Mouse (Mus musculus): ENCODE results near the gene Mroh3. TPM values are rescaled to one million over a fixed set of nuclear protein-coding genes. Genes with fewer than 3 reads are reported as not detected.
A peak's percentile ranks its signal among the peaks of the same experiment; 100 is the strongest.

Mroh3 gene
- polyA plus RNA-seq, 1 experiment from 2014 or later = 0.25 TPM

DNA sequence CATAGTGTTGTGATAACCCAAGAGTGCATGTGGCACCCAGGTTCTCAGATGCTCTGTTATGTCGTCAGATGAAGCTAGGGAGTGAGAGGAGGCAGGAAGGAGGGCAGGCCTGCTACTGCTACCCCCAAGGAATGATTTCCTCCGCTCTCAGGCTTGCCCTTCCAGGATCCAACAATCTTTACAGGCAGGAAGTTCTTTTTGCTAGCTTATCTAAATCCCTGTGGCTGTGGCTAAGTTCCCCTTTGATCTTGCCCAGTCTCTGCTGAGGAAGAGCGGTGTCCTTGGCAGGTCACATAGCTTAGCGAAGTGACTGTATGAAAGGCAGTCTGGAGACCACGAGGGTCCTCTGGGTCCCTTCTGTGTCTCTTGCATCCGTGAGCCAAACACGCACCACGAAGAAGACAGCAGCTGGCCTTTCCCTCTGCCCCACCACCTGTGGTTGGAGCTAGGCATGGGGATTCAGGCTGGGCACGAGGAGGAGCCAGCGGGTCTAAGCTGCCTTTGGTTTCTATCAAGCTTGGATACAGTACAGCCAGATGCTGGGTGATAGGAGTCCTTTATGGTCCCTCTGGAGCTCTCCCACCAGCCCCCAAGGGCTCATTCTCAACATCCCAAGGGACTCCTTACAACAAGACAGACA, 74.3 kb downstream of the Mroh3 start:
- WGBS = 22% methylated on average over 10 of the region's 10 CpGs
- Histone ChIP-seq H3K27ac (peak overlapping the region; percentile 81), H3K36me3 (no peaks in the 10 kb centered on the region), H3K9me3 (replicated peaks) (0 out of 2 replicates have a peak, but pooled peaks cover 1% of the 10 kb centered on the region), H3K4me1 (peaks cover 95% of the 10 kb centered on the region), H3K4me3 (peak overlapping the region; percentile 31), H3K27me3 (ENCODE audit: low read depth, poor library complexity, severe bottlenecking) (0 out of 2 replicates have a peak, but pooled peaks cover under 1% of the 10 kb centered on the region)
- DNase-seq (ENCODE audit: low spot score) = no peak

DNA sequence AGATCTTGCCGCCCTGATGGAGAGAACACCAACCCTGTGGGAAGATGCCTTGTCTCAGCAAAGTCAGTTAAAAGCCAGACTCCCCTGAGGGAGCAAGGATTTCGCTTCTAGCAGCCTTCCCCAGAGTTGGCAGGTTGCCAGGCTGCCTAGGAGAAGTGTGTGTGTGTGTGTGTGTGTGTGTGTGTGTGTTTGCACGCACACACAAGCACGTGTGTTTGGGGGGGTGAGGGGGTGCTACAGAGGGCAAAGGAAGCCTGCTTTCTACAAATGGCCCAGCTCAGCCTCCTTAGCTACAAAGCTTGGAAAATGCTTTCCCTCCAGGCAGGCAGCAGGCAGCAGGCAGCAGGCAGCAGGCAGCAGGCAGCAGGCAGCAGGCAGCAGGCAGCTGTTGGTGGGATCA, 75.1 kb downstream of the Mroh3 start:
- peak overlapping the region; percentile 31 for H3K4me3 ChIP-seq
- no peaks in the 10 kb centered on the region for H3K36me3 ChIP-seq
- peaks cover 8% of the 10 kb centered on the region; the same call in 1 of the 2 replicates for H3K27me3 ChIP-seq (ENCODE audit: low read depth, poor library complexity, severe bottlenecking)
- H3K9me3 ChIP-seq (replicated peaks) = 0 out of 2 replicates have a peak, but pooled peaks cover 1% of the 10 kb centered on the region
- WGBS = 18% methylated on average over 4 of the region's 4 CpGs
- H3K27ac ChIP-seq = peak overlapping the region; percentile 81
- H3K4me1 ChIP-seq = peaks cover 97% of the 10 kb centered on the region
- peak; percentile 73 for DNase-seq (ENCODE audit: low spot score)

DNA sequence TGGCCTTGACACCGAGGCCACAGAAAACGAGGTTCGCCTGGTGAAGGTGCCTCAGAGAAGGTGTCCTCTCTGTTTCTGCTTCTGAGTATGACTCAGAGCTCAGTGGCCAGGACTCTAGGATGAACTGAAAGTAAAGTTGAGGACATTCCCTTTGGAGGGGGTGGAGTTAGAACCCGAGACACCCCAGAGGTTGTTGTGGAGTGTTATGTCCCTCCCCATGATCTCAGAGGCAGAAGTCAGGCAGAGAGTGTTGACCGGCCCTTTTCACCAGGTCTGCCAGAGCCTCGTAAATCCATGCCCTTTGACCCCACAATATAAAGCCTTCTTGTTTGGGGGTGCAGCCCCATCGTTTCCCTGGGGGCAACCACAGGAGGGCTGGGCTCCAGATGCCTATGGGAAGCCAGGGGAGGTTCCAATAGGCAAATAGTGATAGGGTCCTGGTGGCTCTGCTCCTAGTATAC, 75.5 kb downstream of the Mroh3 start:
- 26% methylated on average over 7 of the region's 7 CpGs for WGBS
- H3K4me1 ChIP-seq = peaks cover 97% of the 10 kb centered on the region

DNA sequence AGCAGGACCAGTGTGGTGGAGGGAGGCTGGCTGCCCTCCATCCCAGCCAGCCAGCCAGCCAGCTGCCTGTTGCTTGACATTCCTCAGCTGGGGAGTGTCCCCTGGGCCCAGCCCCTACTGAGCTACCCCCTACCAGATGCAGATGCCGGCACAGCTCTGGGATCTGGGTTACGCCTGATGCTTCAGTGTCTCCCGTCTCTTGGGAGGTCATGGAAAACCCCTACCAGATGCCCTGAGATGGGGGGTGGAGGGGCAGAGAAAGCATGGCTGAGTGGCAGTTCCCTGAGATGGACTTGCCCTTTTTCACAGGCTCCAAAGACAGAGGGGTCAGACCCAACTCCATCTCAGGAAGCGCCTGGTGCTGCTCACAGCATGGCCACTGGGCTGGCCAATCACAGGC, 76.1 kb downstream of the Mroh3 start:
- DNase-seq (ENCODE audit: low spot score) = peak; percentile 49
- peak overlapping the region; percentile 31 for H3K4me3 ChIP-seq
- WGBS = 19% methylated on average over 4 of the region's 4 CpGs
- H3K4me1 ChIP-seq = peaks cover 99% of the 10 kb centered on the region
- peaks cover 10% of the 10 kb centered on the region; the same call in 1 of the 2 replicates for H3K27me3 ChIP-seq (ENCODE audit: low read depth, poor library complexity, severe bottlenecking)
- H3K9me3 ChIP-seq (replicated peaks) = 0 out of 2 replicates have a peak, but pooled peaks cover 1% of the 10 kb centered on the region
- no peaks in the 10 kb centered on the region for H3K36me3 ChIP-seq
- H3K27ac ChIP-seq = peak overlapping the region; percentile 81

More for the DNA sequence above, 75.5 kb downstream of the Mroh3 start:
- H3K36me3 ChIP-seq = no peaks in the 10 kb centered on the region
- peak overlapping the region; percentile 81 for H3K27ac ChIP-seq
- DNase-seq (ENCODE audit: low spot score) = peak; percentile 66
- H3K9me3 ChIP-seq (replicated peaks) = 0 out of 2 replicates have a peak, but pooled peaks cover 1% of the 10 kb centered on the region
- peaks cover 10% of the 10 kb centered on the region; the same call in 1 of the 2 replicates for H3K27me3 ChIP-seq (ENCODE audit: low read depth, poor library complexity, severe bottlenecking)
- peak overlapping the region; percentile 31 for H3K4me3 ChIP-seq

DNA sequence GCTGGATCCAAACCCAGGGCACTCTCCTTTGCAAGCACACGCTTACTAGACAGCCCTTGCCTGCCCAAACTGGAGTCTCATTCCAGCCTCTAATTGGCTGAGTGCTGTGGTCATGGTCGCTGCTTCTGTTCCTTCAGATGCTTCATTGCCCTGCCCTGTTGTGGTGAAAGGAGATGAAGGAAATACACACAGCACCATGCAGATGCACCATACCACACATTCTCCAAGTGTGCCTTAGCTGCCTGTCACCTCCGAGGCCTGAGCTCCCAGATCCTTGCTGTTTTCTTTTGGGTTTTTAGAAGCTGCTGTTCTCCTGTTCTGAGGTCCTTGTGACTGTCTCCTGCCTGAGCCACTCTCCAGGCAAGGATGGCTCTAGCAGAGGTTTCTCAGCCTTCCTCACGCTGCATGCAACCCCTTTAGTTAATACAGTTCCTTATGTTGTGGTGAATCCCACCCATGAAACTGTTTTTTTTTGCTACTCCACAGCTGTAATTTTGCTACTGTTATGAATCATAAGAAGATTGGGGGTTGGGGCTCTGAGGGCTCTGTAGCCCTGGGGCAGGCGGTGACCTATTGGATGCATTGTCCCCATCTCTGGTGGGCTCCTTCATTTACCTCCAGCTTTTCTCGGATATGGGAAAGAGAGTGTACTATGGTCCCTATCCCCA, 76.7 kb downstream of the Mroh3 start:
- Histone ChIP-seq H3K9me3 (replicated peaks) (0 out of 2 replicates have a peak, but pooled peaks cover 1% of the 10 kb centered on the region), H3K4me1 (peaks cover 100% of the 10 kb centered on the region), H3K4me3 (peak overlapping the region; percentile 31; the same call in 1 of the 2 replicates), H3K36me3 (no peaks in the 10 kb centered on the region), H3K27ac (peak overlapping the region; percentile 81; the same call in 1 of the 2 replicates), H3K27me3 (ENCODE audit: low read depth, poor library complexity, severe bottlenecking) (peaks cover 10% of the 10 kb centered on the region; the same call in 1 of the 2 replicates)
- DNase-seq (ENCODE audit: low spot score) = no peak
- 70% methylated on average over 6 of the region's 6 CpGs for WGBS

DNA sequence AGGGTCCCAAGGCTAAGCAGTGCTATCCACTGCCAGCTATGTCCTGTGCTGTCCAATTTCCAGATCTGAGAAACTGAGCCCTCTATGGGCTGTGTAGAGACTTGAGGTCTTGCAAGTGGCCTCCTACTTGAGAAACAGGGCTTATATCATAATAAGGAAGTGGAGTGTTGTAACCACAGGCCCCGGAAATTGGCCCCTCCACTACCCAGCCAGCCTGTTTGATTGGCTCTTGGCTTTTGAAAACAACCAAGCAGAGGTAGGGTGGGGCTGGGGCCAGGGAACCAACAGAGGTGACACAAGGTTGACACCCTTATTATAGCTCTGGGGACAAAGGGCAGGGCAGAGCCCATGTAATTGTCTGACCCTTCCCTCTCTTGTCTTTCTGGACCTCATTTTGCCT, 77.6 kb downstream of the Mroh3 start:
- H3K4me1 ChIP-seq = peaks cover 100% of the 10 kb centered on the region
- H3K36me3 ChIP-seq = no peaks in the 10 kb centered on the region
- no peak overlapping the region for H3K27ac ChIP-seq
- peaks cover 10% of the 10 kb centered on the region; the same call in 1 of the 2 replicates for H3K27me3 ChIP-seq (ENCODE audit: low read depth, poor library complexity, severe bottlenecking)
- WGBS = 49% methylated on average over 1 of the region's 1 CpGs
- no peak overlapping the region for H3K4me3 ChIP-seq
- 0 out of 2 replicates have a peak, but pooled peaks cover 1% of the 10 kb centered on the region for H3K9me3 ChIP-seq (replicated peaks)
- DNase-seq (ENCODE audit: low spot score) = no peak

DNA sequence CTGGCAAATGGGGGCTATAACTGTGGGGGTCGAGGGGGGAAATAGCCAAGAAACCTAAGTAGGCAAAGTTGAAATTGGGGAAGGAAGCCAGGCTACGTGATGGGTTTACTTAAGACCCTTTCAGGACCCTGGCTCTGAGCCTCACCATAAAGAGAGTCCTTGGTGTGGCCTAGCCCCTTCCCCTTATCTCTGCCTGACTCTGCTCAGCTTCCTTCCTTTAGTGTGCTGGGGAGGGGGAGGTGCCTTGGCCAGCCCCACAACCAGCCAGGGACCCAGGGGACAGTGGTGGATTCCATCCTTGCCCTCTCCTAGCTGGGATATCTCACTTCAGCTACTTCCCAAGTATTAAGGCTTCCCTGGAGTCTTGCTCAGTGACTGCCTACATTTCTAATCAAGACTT, 78.1 kb downstream of the Mroh3 start:
- peak overlapping the region; percentile 42; the same call in 1 of the 2 replicates for H3K27ac ChIP-seq
- WGBS = 46% methylated on average over 2 of the region's 2 CpGs

DNA sequence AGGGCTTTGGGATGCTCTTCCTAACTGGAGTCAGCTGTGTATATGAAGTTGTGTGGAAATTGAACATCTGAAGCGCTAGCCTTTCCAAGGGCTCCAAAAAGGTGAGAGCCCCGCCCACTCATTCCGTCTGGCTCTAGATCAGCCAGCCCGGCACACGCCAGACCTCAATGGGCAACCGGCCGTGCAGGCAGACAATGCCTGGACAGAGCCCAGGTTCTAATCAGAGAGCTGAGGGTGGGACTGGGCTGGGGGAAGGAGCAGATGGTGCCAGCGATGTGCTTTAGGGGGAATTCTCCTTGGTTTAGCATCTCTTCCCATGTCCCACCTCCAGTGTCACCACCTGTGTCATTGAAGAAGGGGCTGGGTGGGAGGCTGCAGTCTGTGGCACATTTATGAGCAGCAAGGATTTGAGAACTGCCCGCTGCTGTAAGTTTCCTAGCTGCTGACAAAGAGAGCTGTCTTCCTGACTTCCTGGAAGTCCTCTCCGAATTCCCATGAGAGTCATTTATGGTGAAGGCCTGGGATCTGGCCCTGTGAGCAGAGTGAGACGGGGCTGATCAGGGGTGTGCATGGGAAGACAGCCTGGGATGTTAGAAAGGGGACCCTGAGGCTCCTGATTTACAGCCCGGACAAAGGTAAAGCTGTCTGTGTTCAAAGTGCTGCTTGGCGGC, 78.9 kb downstream of the Mroh3 start:
- peak overlapping the region; percentile 42; the same call in 1 of the 2 replicates for H3K27ac ChIP-seq
- no peaks in the 10 kb centered on the region for H3K36me3 ChIP-seq
- peaks cover 100% of the 10 kb centered on the region for H3K4me1 ChIP-seq
- 36% methylated on average over 13 of the region's 13 CpGs for WGBS
- H3K4me3 ChIP-seq = peak overlapping the region; percentile 79
- DNase-seq (ENCODE audit: low spot score) = no peak
- peaks cover 10% of the 10 kb centered on the region; the same call in 1 of the 2 replicates for H3K27me3 ChIP-seq (ENCODE audit: low read depth, poor library complexity, severe bottlenecking)
- H3K9me3 ChIP-seq (replicated peaks) = 0 out of 2 replicates have a peak, but pooled peaks cover 1% of the 10 kb centered on the region

More for the DNA sequence above, 78.1 kb downstream of the Mroh3 start:
- 0 out of 2 replicates have a peak, but pooled peaks cover 1% of the 10 kb centered on the region for H3K9me3 ChIP-seq (replicated peaks)
- H3K27me3 ChIP-seq (ENCODE audit: low read depth, poor library complexity, severe bottlenecking) = peaks cover 10% of the 10 kb centered on the region; the same call in 1 of the 2 replicates
- no peak for DNase-seq (ENCODE audit: low spot score)
- no peaks in the 10 kb centered on the region for H3K36me3 ChIP-seq
- peaks cover 100% of the 10 kb centered on the region for H3K4me1 ChIP-seq
- H3K4me3 ChIP-seq = no peak overlapping the region

DNA sequence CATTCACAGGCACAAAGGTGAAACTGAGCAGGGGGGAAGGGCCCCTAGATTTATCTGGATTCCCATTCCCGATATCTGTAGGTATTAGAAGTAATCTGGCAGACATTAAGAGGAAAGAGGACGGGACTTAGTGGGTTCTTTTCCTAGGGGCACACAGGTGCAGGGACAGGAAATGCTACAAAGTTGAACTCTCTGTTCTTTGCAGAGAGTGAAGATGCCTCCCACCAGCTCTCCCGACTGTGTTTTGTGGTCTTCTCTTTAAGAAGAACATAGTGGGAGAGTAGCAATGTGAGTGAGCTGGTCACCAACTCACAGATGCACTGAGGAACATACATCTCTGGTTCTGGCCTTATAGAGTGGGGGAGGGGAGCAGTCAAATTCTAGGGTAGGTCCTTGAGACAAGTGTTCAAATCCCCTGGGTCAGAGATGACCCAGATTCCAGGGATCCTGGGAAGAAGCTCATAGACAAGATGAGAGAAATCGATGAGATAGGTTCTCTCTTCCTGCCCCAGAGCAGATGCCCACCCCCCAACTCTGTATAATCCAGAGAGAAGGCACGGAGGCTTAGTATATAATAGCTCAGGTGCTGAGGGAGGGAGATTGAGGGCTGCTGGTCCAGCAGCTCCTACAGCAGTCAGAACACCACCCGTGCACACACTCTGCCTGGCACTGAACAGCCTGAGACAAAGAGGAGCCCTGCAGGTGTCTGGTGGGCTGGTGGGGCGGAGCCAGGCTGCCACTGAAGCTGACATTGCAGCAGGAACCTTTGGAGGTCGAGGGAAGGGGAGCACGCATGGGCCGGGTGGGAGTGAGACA, 80.0 kb downstream of the Mroh3 start:
- peaks cover 99% of the 10 kb centered on the region for H3K4me1 ChIP-seq
- DNase-seq (ENCODE audit: low spot score) = no peak
- peak overlapping the region; percentile 93 for H3K27ac ChIP-seq
- 41% methylated on average over 10 of the region's 10 CpGs for WGBS
- H3K9me3 ChIP-seq (replicated peaks) = 0 out of 2 replicates have a peak, but pooled peaks cover 1% of the 10 kb centered on the region
- H3K4me3 ChIP-seq = peak overlapping the region; percentile 79
- H3K27me3 ChIP-seq (ENCODE audit: low read depth, poor library complexity, severe bottlenecking) = peaks cover 10% of the 10 kb centered on the region; the same call in 1 of the 2 replicates
- H3K36me3 ChIP-seq = no peaks in the 10 kb centered on the region

All from limb, embryonic 10.5 days (tissue).